Mouse (Mus musculus) kidney, embryonic 15.5 days (tissue): ENCODE results near the gene Krt15. TPM values are rescaled to one million over a fixed set of nuclear protein-coding genes. Genes with fewer than 3 reads are reported as not detected.
A peak's percentile ranks its signal among the peaks of the same experiment; 100 is the strongest.

Experiments
- ATAC-seq: fragments of 200-750 bp; cut with Nextera tagmentation; replicated peaks from 2 replicates; pipeline ENCODE4 v1.8.0; 2017; ENCODE audit warnings: moderate TSS enrichment; ENCODE audit not compliant: low FRiP score
- H3K27ac ChIP-seq: fragments of 300-500 bp; sonication (generic); 2 replicates; pipeline ENCODE4 v1.5.1; 2015; ENCODE audit warnings: mild to moderate bottlenecking, inconsistent platforms
- H3K27me3 ChIP-seq: fragments of 300-500 bp; sonication (generic); 2 replicates; pipeline ENCODE4 v1.6.1; 2015; ENCODE audit warnings: inconsistent platforms
- H3K36me3 ChIP-seq: fragments of 300-500 bp; sonication (generic); 2 replicates; pipeline ENCODE4 v1.6.1; 2015; ENCODE audit warnings: inconsistent platforms
- H3K4me1 ChIP-seq: fragments of 300-500 bp; sonication (generic); 2 replicates; pipeline ENCODE4 v1.6.1; 2015; ENCODE audit warnings: inconsistent platforms
- H3K4me2 ChIP-seq: fragments of 300-500 bp; sonication (generic); 2 replicates; pipeline ENCODE4 v1.6.1; 2015; ENCODE audit warnings: moderate library complexity, mild to moderate bottlenecking, inconsistent platforms
- H3K4me3 ChIP-seq: fragments of 300-500 bp; sonication (generic); replicated peaks from 2 replicates; pipeline ENCODE4 v1.5.1; 2015; ENCODE audit warnings: mild to moderate bottlenecking, inconsistent platforms
- H3K9ac ChIP-seq: fragments of 300-500 bp; sonication (generic); 2 replicates; pipeline ENCODE4 v1.6.1; 2015; ENCODE audit warnings: mild to moderate bottlenecking, inconsistent platforms
- H3K9me3 ChIP-seq: fragments of 300-500 bp; sonication (generic); replicated peaks from 2 replicates; pipeline ENCODE4 v1.6.1; 2016; ENCODE audit warnings: inconsistent platforms
- WGBS: fragments of 180-500 bp; shearing (Covaris S2); methylation state at CpG from one replicate; pipeline ENCODE4 v1.1.7; 2015; ENCODE audit warnings: mixed read lengths; 5-methylcytosine and 5-hydroxymethylcytosine counted together
- polyA plus RNA-seq: library from polyadenylated mRNA; unstranded; fragments of >200 nt; fragmentation: Nextera tagmentation; extraction: Ambion mirVana; gene quantifications from 2 replicates; pipeline ENCODE4 v1.2.1, GENCODE M21; 2015

The Krt15 gene
- polyA plus RNA-seq, 1 experiment from 2014 or later = 14.8 TPM

DNA sequence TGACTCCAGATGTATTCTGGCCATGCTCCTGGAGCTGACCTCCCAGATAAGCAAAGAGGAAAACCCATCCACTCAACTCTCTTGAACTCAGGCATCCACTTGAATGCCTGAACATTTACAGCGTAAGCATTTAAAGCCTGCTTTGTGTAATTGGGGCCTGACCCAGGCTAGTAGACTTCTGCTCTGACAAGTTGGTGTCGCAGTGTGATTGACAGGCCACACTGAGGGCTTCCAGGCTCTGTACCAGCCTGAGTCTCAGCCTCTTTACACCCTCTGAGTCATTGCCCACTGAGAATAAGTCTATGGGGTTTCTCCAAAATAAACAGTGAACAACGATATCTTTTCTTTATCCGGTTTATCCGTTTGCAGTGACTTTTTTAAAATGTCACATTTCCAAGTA is 15.4 kb downstream of the Krt15 start:
- no peak for ATAC-seq
- no peak overlapping the region for H3K4me2 ChIP-seq
- WGBS = 61% methylated on average over 5 of the region's 5 CpGs
- H3K9me3 ChIP-seq = no peaks in the 10 kb centered on the region
- no peaks in the 10 kb centered on the region; the same call in 1 of the 2 replicates for H3K27me3 ChIP-seq
- H3K4me1 ChIP-seq = no peaks in the 10 kb centered on the region
- no peak overlapping the region for H3K27ac ChIP-seq
- no peak overlapping the region for H3K4me3 ChIP-seq
- H3K9ac ChIP-seq = no peak overlapping the region
- no peaks in the 10 kb centered on the region for H3K36me3 ChIP-seq

DNA sequence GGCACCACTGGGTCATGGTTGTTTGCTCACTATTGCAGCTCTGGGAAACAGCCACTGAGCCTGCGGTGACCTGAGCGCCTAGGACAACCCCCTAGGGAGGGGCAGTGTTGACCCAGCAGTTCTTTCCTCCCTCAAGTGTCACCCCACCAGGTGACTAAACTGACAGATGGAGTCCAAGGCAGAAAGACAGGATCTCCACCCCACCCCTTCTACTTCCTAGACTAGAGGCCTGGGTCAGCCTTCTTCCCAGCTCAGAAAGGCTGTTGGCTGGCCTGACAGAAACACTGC is 22.0 kb downstream of the Krt15 start:
- no peaks in the 10 kb centered on the region for H3K36me3 ChIP-seq
- WGBS = 41% methylated on average over 2 of the region's 2 CpGs
- H3K9me3 ChIP-seq = no peaks in the 10 kb centered on the region
- no peaks in the 10 kb centered on the region for H3K4me1 ChIP-seq
- H3K9ac ChIP-seq = no peak overlapping the region
- no peak overlapping the region for H3K4me2 ChIP-seq
- no peak overlapping the region for H3K4me3 ChIP-seq
- H3K27ac ChIP-seq = no peak overlapping the region
- no peaks in the 10 kb centered on the region for H3K27me3 ChIP-seq
- ATAC-seq = 0 out of 2 replicates have a peak, but pooled peaks have one; percentile 15

GRCm38 (mm10) chr11:100112935-100113741 is 22.6 kb downstream of the Krt15 start:
- no peak overlapping the region for H3K9ac ChIP-seq
- no peak overlapping the region for H3K4me3 ChIP-seq
- H3K4me2 ChIP-seq = no peak overlapping the region
- 0 out of 2 replicates have a peak, but pooled peaks have one; percentile 29 for ATAC-seq
- no peaks in the 10 kb centered on the region for H3K9me3 ChIP-seq
- no peaks in the 10 kb centered on the region for H3K4me1 ChIP-seq
- WGBS = 69% methylated on average over 11 of the region's 11 CpGs
- no peaks in the 10 kb centered on the region for H3K27me3 ChIP-seq
- no peak overlapping the region for H3K27ac ChIP-seq
- H3K36me3 ChIP-seq = no peaks in the 10 kb centered on the region

- 65% methylated on average over 6 of the region's 6 CpGs for WGBS
- no peaks in the 10 kb centered on the region for H3K36me3 ChIP-seq
- ATAC-seq = no peak
- H3K4me3 ChIP-seq = no peak within 1 kb of the TSS
- no peak within 1 kb of the TSS for H3K4me2 ChIP-seq
- H3K27me3 ChIP-seq = no peaks in the 10 kb centered on the region
- H3K27ac ChIP-seq = no peak within 1 kb of the TSS
- no peak within 1 kb of the TSS for H3K9ac ChIP-seq
- no peaks in the 10 kb centered on the region for H3K9me3 ChIP-seq
- peaks cover 15% of the 10 kb centered on the region for H3K4me1 ChIP-seq
Measured at GRCm38 (mm10) chr11:100105576-100106122, 30.1 kb downstream of the Krt15 start, which contains the start of gene Krt36. Krt36 (minus strand) TSS chr11:100105626.

DNA sequence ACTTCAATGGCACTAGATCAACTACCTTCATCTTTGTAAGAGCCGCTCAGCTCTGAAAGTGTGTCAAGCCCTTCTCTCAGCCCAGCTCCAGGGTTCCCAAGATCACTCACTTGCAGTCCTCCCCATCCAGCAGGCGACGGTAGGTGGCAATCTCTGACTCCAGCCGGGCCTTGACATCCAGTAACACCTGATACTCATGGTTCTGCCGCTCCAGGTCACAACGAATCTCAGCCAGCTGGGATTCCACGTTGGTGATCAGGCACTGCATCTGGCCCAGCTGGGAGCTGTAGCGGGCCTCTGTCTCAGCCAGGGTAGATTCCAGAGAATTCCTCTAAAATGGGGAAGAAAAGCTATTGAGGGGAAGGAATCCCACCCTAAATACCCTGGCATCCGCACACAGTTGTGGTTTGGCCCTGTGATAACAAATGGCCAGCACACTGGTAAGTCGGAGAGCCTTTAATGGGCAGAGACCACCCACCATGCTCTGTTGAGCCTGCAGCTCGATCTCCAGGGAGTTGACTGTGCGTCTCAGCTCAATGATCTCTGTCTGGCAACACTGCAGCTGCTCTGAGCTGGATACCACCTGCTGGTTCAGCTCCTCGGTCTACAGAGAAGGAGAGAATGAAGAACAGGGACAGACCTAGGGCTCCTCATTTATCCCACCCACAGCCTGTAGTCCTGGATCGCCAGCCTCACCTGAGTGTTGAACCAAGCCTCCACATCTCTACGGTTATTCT is 32.9 kb downstream of the Krt15 start:
- Histone ChIP-seq H3K27me3 (no peaks in the 10 kb centered on the region), H3K4me3 (no peak overlapping the region), H3K36me3 (no peaks in the 10 kb centered on the region), H3K9me3 (no peaks in the 10 kb centered on the region), H3K4me1 (peaks cover 27% of the 10 kb centered on the region), H3K4me2 (no peak overlapping the region), H3K9ac (no peak overlapping the region), H3K27ac (peak overlapping the region; percentile 79)
- ATAC-seq = peak; percentile 84
- 39% methylated on average over 15 of the region's 15 CpGs for WGBS

GRCm38 (mm10) chr11:100100391-100100790 is 35.3 kb downstream of the Krt15 start:
- Histone ChIP-seq H3K4me1 (peaks cover 34% of the 10 kb centered on the region), H3K27me3 (peaks cover 3% of the 10 kb centered on the region; the same call in 1 of the 2 replicates), H3K9ac (no peak overlapping the region), H3K9me3 (no peaks in the 10 kb centered on the region), H3K4me3 (no peak overlapping the region), H3K27ac (no peak overlapping the region), H3K4me2 (no peak overlapping the region), H3K36me3 (no peaks in the 10 kb centered on the region)
- WGBS = 89% methylated on average over 4 of the region's 4 CpGs
- ATAC-seq = no peak

GRCm38 (mm10) chr11:100097819-100098218 is 37.9 kb downstream of the Krt15 start:
- H3K4me3 ChIP-seq = no peak overlapping the region
- 0 out of 2 replicates have a peak overlapping the region, but pooled peaks have one; percentile 12 for H3K4me2 ChIP-seq
- WGBS = 34% methylated on average over 9 of the region's 9 CpGs
- H3K27me3 ChIP-seq = peaks cover 3% of the 10 kb centered on the region; the same call in 1 of the 2 replicates
- peak; percentile 82 for ATAC-seq
- no peaks in the 10 kb centered on the region for H3K36me3 ChIP-seq
- H3K27ac ChIP-seq = peak overlapping the region; percentile 66
- no peaks in the 10 kb centered on the region for H3K9me3 ChIP-seq
- no peak overlapping the region for H3K9ac ChIP-seq
- peaks cover 27% of the 10 kb centered on the region for H3K4me1 ChIP-seq

DNA sequence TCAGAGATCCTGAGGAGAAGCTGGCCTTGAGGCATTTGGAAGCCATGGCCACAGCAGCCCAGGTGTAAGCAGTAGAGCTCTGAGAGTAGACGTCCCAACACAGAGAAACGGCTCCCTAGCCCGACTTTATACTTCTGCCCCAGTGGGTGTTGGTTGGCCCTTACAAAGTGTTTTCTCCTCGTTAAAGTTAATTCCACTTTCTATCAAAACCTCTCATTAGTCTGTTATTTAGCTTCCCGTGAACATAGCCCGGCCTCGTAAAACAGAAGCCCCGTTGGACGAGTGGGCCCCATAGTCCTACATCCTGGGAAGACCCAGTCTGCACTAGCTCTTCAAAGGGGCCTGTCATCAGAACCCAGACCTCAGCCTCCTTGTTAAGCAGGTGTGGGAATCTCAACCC is 39.6 kb downstream of the Krt15 start, which contains the start of gene Krt35:
Gene Krt35, minus strand, starts transcription at position 101 of the 400 bp plus-strand sequence.
- no peak for ATAC-seq
- Histone ChIP-seq H3K27ac (no peak within 1 kb of the TSS), H3K9ac (no peak within 1 kb of the TSS), H3K4me2 (no peak within 1 kb of the TSS), H3K4me1 (peaks cover 19% of the 10 kb centered on the region), H3K36me3 (no peaks in the 10 kb centered on the region), H3K27me3 (peaks cover 3% of the 10 kb centered on the region; the same call in 1 of the 2 replicates), H3K4me3 (no peak within 1 kb of the TSS), H3K9me3 (no peaks in the 10 kb centered on the region)
- 61% methylated on average over 9 of the region's 9 CpGs for WGBS

DNA sequence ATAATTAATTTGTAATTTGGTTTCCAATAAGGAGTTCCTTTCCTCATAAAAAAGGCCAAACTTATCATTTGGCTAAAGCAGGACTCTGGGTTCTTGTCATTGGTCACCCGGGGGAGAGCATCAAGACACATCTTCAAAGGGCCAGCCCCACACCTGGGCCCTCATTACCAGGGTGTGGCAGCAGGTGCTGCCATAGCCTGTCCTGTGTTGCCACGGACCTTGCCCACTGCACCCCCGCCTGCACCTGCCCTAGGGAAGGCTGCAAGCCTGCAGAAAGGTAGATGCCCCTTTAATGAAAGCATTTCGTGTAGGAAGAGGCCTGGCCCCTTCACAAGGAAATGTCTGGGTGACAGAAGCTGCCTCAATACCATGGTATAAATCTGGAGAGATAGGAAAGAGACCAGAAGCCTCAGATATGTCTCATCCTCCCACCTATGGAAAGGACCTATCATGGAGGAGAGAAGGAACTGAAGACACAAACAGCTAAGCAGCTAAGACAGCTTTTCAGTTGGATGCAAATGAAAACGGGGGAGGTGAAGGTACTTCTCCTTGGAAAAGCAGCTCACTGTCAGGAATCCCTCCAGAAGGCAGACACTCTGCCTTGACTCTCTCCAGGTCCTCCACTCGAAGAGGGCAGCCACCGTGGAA is 47.2 kb downstream of the Krt15 start:
- Histone ChIP-seq H3K36me3 (no peaks in the 10 kb centered on the region), H3K4me3 (no peak overlapping the region), H3K9ac (no peak overlapping the region), H3K27ac (no peak overlapping the region), H3K4me1 (no peaks in the 10 kb centered on the region), H3K9me3 (no peaks in the 10 kb centered on the region), H3K4me2 (no peak overlapping the region), H3K27me3 (no peaks in the 10 kb centered on the region)
- 60% methylated on average over 7 of the region's 7 CpGs for WGBS
- ATAC-seq = no peak

DNA sequence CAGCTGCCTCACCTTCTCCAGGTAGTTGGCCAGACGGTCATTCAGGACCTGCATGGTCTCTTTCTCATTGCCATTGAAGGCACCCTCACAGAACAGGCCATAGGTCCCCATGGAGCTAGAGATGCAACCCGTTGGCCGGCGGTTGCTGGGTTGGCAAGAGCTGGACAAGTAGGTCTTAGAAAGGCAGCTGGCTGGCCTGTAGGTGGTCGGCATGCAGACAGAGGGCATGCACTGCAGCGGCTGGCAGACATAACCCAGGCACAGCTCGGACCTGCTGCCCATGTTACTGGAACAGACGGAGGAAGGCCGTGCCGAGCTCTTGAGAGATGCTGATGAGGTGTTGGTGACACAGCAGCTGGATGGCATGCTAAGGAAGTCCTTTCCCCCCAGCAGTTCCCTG is 47.9 kb downstream of the Krt15 start, which contains the start of gene Krt32:
Gene Krt32, minus strand, starts transcription at position 366 of the 400 bp plus-strand sequence.
- H3K4me3 ChIP-seq = no peak within 1 kb of the TSS
- 95% methylated on average over 10 of the region's 10 CpGs for WGBS
- no peaks in the 10 kb centered on the region for H3K9me3 ChIP-seq
- H3K27me3 ChIP-seq = no peaks in the 10 kb centered on the region
- no peak within 1 kb of the TSS for H3K9ac ChIP-seq
- H3K4me1 ChIP-seq = no peaks in the 10 kb centered on the region
- no peaks in the 10 kb centered on the region for H3K36me3 ChIP-seq
- H3K4me2 ChIP-seq = no peak within 1 kb of the TSS
- H3K27ac ChIP-seq = no peak within 1 kb of the TSS
- no peak for ATAC-seq
